In genomic region chr11:90274187-90274586, GRCm38 (mm10) we compare ENCODE assay signal across 24 mouse cellular contexts. TPM values are rescaled to one million over a fixed set of nuclear protein-coding genes. Genes with fewer than 3 reads are reported as not detected.
DNase-seq lines count a peak whose midpoint lies in the region; ATAC-seq and TF ChIP-seq lines count a peak whose summit lies in the region.
"Had no signal": no experiment of that assay in that cellular context is flagged by ENCODE, and none has a peak within 500 bp of the region (broad histone marks: within the 10 kb centered on the region; RNA-seq: fewer than 3 reads in every experiment).

No protein-coding gene starts in this region.

- no peak for DNase-seq in layer of hippocampus, adult 2 months (ENCODE audit: low spot score in 2 of 2)
- no peak for DNase-seq in layer of hippocampus, postnatal 36 days
- peak; percentile 42 for DNase-seq in retina, postnatal 1 day
- no peak for DNase-seq in retina, embryonic 14.5 days (ENCODE audit: low spot score)
- DNase-seq: adrenal gland, postnatal 14 days; B cell, adult 2 months; cerebellum, adult 11 months; cerebellum, adult 2 months; cerebellum, adult 9-11 months; cerebellum, postnatal 25 days; gastrocnemius, postnatal 25 days; heart, adult 2 months had no signal

- peaks cover 26% of the 10 kb centered on the region; the same call in 1 of the 2 replicates for H3K36me3 ChIP-seq in intestine, postnatal 0 days (ENCODE audit: control insufficient read depth, insufficient read depth)
- H3K36me3 ChIP-seq in hindbrain, embryonic 16.5 days (ENCODE audit: control insufficient read depth, insufficient read depth, low read length), result peaks cover 9% of the 10 kb centered on the region; the same call in 1 of the 2 replicates

- no peak overlapping the region for H3K4me3 ChIP-seq in layer of hippocampus, adult 2 months
- H3K4me3 ChIP-seq in intestine, postnatal 0 days (ENCODE audit: low read depth, low read length), result no peak overlapping the region
- no peak overlapping the region for H3K4me3 ChIP-seq in hindbrain, embryonic 16.5 days (ENCODE audit: low read length)
- H3K4me3 ChIP-seq: embryonic facial prominence, embryonic 12.5 days; embryonic facial prominence, embryonic 15.5 days; forebrain, embryonic 12.5 days; forebrain, embryonic 15.5 days; heart, adult 2 months; heart, embryonic 10.5 days; heart, embryonic 13.5 days; hindbrain, embryonic 12.5 days; hindbrain, embryonic 15.5 days had no signal

- H3K27me3 ChIP-seq in intestine, postnatal 0 days (replicated peaks; ENCODE audit: control insufficient read depth, insufficient read depth, low read length), result no peaks in the 10 kb centered on the region
- H3K27me3 ChIP-seq in hindbrain, embryonic 16.5 days (replicated peaks; ENCODE audit: control insufficient read depth, insufficient read depth, low read length), result no peaks in the 10 kb centered on the region
- H3K27me3 ChIP-seq: CH12.LX; embryonic facial prominence, embryonic 12.5 days; embryonic facial prominence, embryonic 15.5 days; forebrain, embryonic 12.5 days; forebrain, embryonic 15.5 days; heart, embryonic 13.5 days; hindbrain, embryonic 12.5 days; hindbrain, embryonic 15.5 days; Patski had no signal

- H3K9me3 ChIP-seq in intestine, postnatal 0 days (ENCODE audit: control insufficient read depth), result no peaks in the 10 kb centered on the region
- H3K9me3 ChIP-seq in hindbrain, embryonic 16.5 days (ENCODE audit: control insufficient read depth, low read length), result no peaks in the 10 kb centered on the region
- H3K9me3 ChIP-seq: embryonic facial prominence, embryonic 12.5 days; embryonic facial prominence, embryonic 15.5 days; forebrain, embryonic 12.5 days; forebrain, embryonic 15.5 days; heart, embryonic 10.5 days; heart, embryonic 13.5 days; hindbrain, embryonic 12.5 days; hindbrain, embryonic 15.5 days had no signal

- no peak overlapping the region for H3K9ac ChIP-seq in intestine, postnatal 0 days (ENCODE audit: low read depth, low read length)
- no peak overlapping the region for H3K9ac ChIP-seq in hindbrain, embryonic 16.5 days (ENCODE audit: low read depth, low read length)
- H3K9ac ChIP-seq: embryonic facial prominence, embryonic 12.5 days; embryonic facial prominence, embryonic 15.5 days; forebrain, embryonic 12.5 days; forebrain, embryonic 15.5 days; heart, embryonic 13.5 days; hindbrain, embryonic 12.5 days; hindbrain, embryonic 15.5 days had no signal

- ATAC-seq in intestine, postnatal 0 days, result peak; percentile 85
- ATAC-seq in hindbrain, embryonic 16.5 days, result no peak
- ATAC-seq: forebrain, embryonic 15.5 days; Patski had no signal

- 0 out of 2 replicates have a peak overlapping the region, but pooled peaks have one; percentile 32 for H3K4me2 ChIP-seq in intestine, postnatal 0 days (replicated peaks; ENCODE audit: low read depth)
- no peak overlapping the region for H3K4me2 ChIP-seq in hindbrain, embryonic 16.5 days (ENCODE audit: low read length)
- H3K4me2 ChIP-seq: embryonic facial prominence, embryonic 12.5 days; embryonic facial prominence, embryonic 15.5 days; forebrain, embryonic 12.5 days; forebrain, embryonic 15.5 days; heart, embryonic 13.5 days; hindbrain, embryonic 12.5 days; hindbrain, embryonic 15.5 days had no signal

- whole genome bisulfite sequencing in intestine, postnatal 0 days, result 24% methylated on average over 1 of the region's 1 CpGs
- 50% methylated on average over 1 of the region's 1 CpGs for WGBS in hindbrain, embryonic 16.5 days

- H3K4me1 ChIP-seq in intestine, postnatal 0 days (replicated peaks; ENCODE audit: control insufficient read depth, insufficient read depth, low read length), result 0 out of 2 replicates have a peak, but pooled peaks cover 2% of the 10 kb centered on the region
- H3K4me1 ChIP-seq in hindbrain, embryonic 16.5 days (ENCODE audit: control insufficient read depth, insufficient read depth, low read depth, low read length), result peaks cover 8% of the 10 kb centered on the region; the same call in 1 of the 2 replicates

- no peak for TF ChIP-seq CTCF in layer of hippocampus, adult 2 months (conservative IDR thresholded peaks at IDR 0.05)
- TF ChIP-seq CTCF in intestine, postnatal 0 days (IDR thresholded peaks at IDR 0.05; ENCODE audit: low read depth), result no peak

- peak overlapping the region; percentile 23; the same call in 1 of the 2 replicates for H3K27ac ChIP-seq in layer of hippocampus, adult 2 months
- no peak overlapping the region for H3K27ac ChIP-seq in intestine, postnatal 0 days (ENCODE audit: low read depth, low read length)
- no peak overlapping the region for H3K27ac ChIP-seq in hindbrain, embryonic 16.5 days (ENCODE audit: low read depth, low read length)
- H3K27ac ChIP-seq: embryonic facial prominence, embryonic 12.5 days; embryonic facial prominence, embryonic 15.5 days; forebrain, embryonic 12.5 days; forebrain, embryonic 15.5 days; heart, adult 2 months; heart, embryonic 10.5 days; heart, embryonic 13.5 days; hindbrain, embryonic 12.5 days; hindbrain, embryonic 15.5 days had no signal

RNA-seq across cellular contexts. Expression of gene Mmd, which starts 24.9 kb away (rescaled TPM):
- total RNA-seq in layer of hippocampus, adult 2 months (2021), result 100 to 1,000 TPM; 364 to 381 TPM
- 100 to 1,000 TPM; 370 to 409 TPM for total RNA-seq in layer of hippocampus, postnatal 36 days (2021)
- polyA plus RNA-seq in intestine, postnatal 0 days (2015; fragmentation: Nextera tagmentation; extraction: Ambion mirVana), result 36.5 and 38.5 TPM in 2 replicates
- polyA plus RNA-seq in hindbrain, embryonic 16.5 days (2015; fragmentation: Nextera tagmentation; extraction: Ambion mirVana), result 118 and 125 TPM in 2 replicates
